Mouse (Mus musculus) heart, embryonic 13.5 days (tissue): Measurements from ENCODE around the gene Rbfox1. TPM values are rescaled to one million over a fixed set of nuclear protein-coding genes. Genes with fewer than 3 reads are reported as not detected.

Experiments
- ATAC-seq: fragments of 200-750 bp; cut with Nextera tagmentation; 2 replicates; pipeline ENCODE4 v1.8.0; 2017; ENCODE audit warnings: moderate TSS enrichment; ENCODE audit not compliant: insufficient number of reproducible peaks, low FRiP score, low TSS enrichment; ENCODE audit errors: extremely low read depth
- H3K27ac ChIP-seq: fragments of 300-500 bp; sonication (generic); replicated peaks from 2 replicates; pipeline ENCODE4 v1.5.1; 2015; ENCODE audit warnings: moderate library complexity, mild to moderate bottlenecking, inconsistent platforms
- H3K27me3 ChIP-seq: fragments of 300-500 bp; sonication (generic); replicated peaks from 2 replicates; pipeline ENCODE4 v1.6.1; 2015; ENCODE audit warnings: mild to moderate bottlenecking, inconsistent platforms
- H3K36me3 ChIP-seq: fragments of 300-500 bp; sonication (generic); 2 replicates; pipeline ENCODE4 v1.6.1; 2015; ENCODE audit warnings: mild to moderate bottlenecking, inconsistent platforms
- H3K4me1 ChIP-seq: fragments of 300-500 bp; sonication (generic); 2 replicates; pipeline ENCODE4 v1.6.1; 2015; ENCODE audit warnings: inconsistent platforms
- H3K4me2 ChIP-seq: fragments of 300-500 bp; sonication (generic); 2 replicates; pipeline ENCODE4 v1.6.1; 2015; ENCODE audit warnings: inconsistent platforms, mild to moderate bottlenecking, moderate library complexity
- H3K4me3 ChIP-seq: fragments of 300-500 bp; sonication (generic); 2 replicates; pipeline ENCODE4 v1.5.1; 2015; ENCODE audit warnings: moderate library complexity, mild to moderate bottlenecking, inconsistent platforms
- H3K9ac ChIP-seq: fragments of 300-500 bp; sonication (generic); 2 replicates; pipeline ENCODE4 v1.6.1; 2015; ENCODE audit warnings: inconsistent platforms, mild to moderate bottlenecking, moderate library complexity
- H3K9me3 ChIP-seq: fragments of 300-500 bp; sonication (generic); 2 replicates; pipeline ENCODE4 v1.6.1; 2016; ENCODE audit warnings: inconsistent platforms
- WGBS: fragments of 180-500 bp; shearing (Covaris S2); methylation state at CpG from one replicate; pipeline ENCODE4 v1.1.7; 2015; ENCODE audit warnings: mixed read lengths; 5-methylcytosine and 5-hydroxymethylcytosine counted together
- polyA plus RNA-seq: library from polyadenylated mRNA; unstranded; fragments of >200 nt; fragmentation: Nextera tagmentation; extraction: Ambion mirVana; gene quantifications from 2 replicates; pipeline ENCODE4 v1.2.1, GENCODE M21; 2015

The Rbfox1 gene
- polyA plus RNA-seq, 1 experiment from 2014 or later, result 2.8 TPM

GRCm38 (mm10) chr16:6303082-6303481, 417.9 kb downstream of the Rbfox1 start:
- H3K36me3 ChIP-seq, result no peaks in the 10 kb centered on the region
- H3K9me3 ChIP-seq, result no peaks in the 10 kb centered on the region
- no peak overlapping the region for H3K9ac ChIP-seq
- no peak for ATAC-seq
- H3K4me1 ChIP-seq, result no peaks in the 10 kb centered on the region
- no peak overlapping the region for H3K27ac ChIP-seq
- 51% methylated on average over 1 of the region's 1 CpGs for WGBS
- no peaks in the 10 kb centered on the region for H3K27me3 ChIP-seq
- H3K4me3 ChIP-seq, result no peak overlapping the region
- H3K4me2 ChIP-seq, result no peak overlapping the region

- Histone ChIP-seq H3K9me3 (no peaks in the 10 kb centered on the region), H3K4me2 (no peak overlapping the region), H3K27me3 (no peaks in the 10 kb centered on the region), H3K4me3 (no peak overlapping the region), H3K36me3 (no peaks in the 10 kb centered on the region), H3K4me1 (no peaks in the 10 kb centered on the region), H3K27ac (no peak overlapping the region), H3K9ac (no peak overlapping the region)
- no peak for ATAC-seq
Measured at GRCm38 (mm10) chr16:6309940-6310339, 424.8 kb downstream of the Rbfox1 start.

- Histone ChIP-seq H3K9me3 (no peaks in the 10 kb centered on the region), H3K4me3 (no peak overlapping the region), H3K9ac (no peak overlapping the region), H3K4me2 (no peak overlapping the region), H3K36me3 (no peaks in the 10 kb centered on the region), H3K4me1 (no peaks in the 10 kb centered on the region), H3K27ac (no peak overlapping the region), H3K27me3 (no peaks in the 10 kb centered on the region)
- no peak for ATAC-seq
- 79% methylated on average over 18 of the region's 18 CpGs for WGBS
Measured at GRCm38 (mm10) chr16:6310744-6311678, 425.9 kb downstream of the Rbfox1 start.

- no peak for ATAC-seq
- H3K9ac ChIP-seq, result no peak overlapping the region
- no peaks in the 10 kb centered on the region for H3K27me3 ChIP-seq
- no peaks in the 10 kb centered on the region for H3K36me3 ChIP-seq
- 69% methylated on average over 6 of the region's 6 CpGs for WGBS
- H3K4me1 ChIP-seq, result no peaks in the 10 kb centered on the region
- no peak overlapping the region for H3K4me3 ChIP-seq
- no peak overlapping the region for H3K4me2 ChIP-seq
- H3K27ac ChIP-seq, result no peak overlapping the region
- H3K9me3 ChIP-seq, result no peaks in the 10 kb centered on the region
Measured at GRCm38 (mm10) chr16:6313689-6314088, 428.5 kb downstream of the Rbfox1 start.

GRCm38 (mm10) chr16:6324832-6325231, 439.7 kb downstream of the Rbfox1 start:
- WGBS, result 10% methylated on average over 1 of the region's 1 CpGs
- no peak overlapping the region for H3K4me2 ChIP-seq
- ATAC-seq, result no peak
- no peaks in the 10 kb centered on the region for H3K27me3 ChIP-seq
- H3K27ac ChIP-seq, result no peak overlapping the region
- H3K4me3 ChIP-seq, result no peak overlapping the region
- no peaks in the 10 kb centered on the region for H3K36me3 ChIP-seq
- H3K4me1 ChIP-seq, result no peaks in the 10 kb centered on the region
- no peaks in the 10 kb centered on the region for H3K9me3 ChIP-seq
- no peak overlapping the region for H3K9ac ChIP-seq

GRCm38 (mm10) chr16:6331400-6331939, 446.3 kb downstream of the Rbfox1 start:
- WGBS, result 61% methylated on average over 10 of the region's 10 CpGs

GRCm38 (mm10) chr16:6333273-6333672, 448.1 kb downstream of the Rbfox1 start:
- 64% methylated on average over 2 of the region's 2 CpGs for WGBS
- H3K36me3 ChIP-seq, result no peaks in the 10 kb centered on the region
- H3K4me3 ChIP-seq, result no peak overlapping the region
- no peak for ATAC-seq
- no peak overlapping the region for H3K27ac ChIP-seq
- H3K4me1 ChIP-seq, result no peaks in the 10 kb centered on the region
- no peak overlapping the region for H3K9ac ChIP-seq
- no peaks in the 10 kb centered on the region; the same call in 1 of the 2 replicates for H3K9me3 ChIP-seq
- H3K4me2 ChIP-seq, result no peak overlapping the region
- no peaks in the 10 kb centered on the region for H3K27me3 ChIP-seq

More at GRCm38 (mm10) chr16:6331400-6331939, 446.3 kb downstream of the Rbfox1 start:
- Histone ChIP-seq H3K9ac (no peak overlapping the region), H3K36me3 (no peaks in the 10 kb centered on the region), H3K4me1 (no peaks in the 10 kb centered on the region), H3K27me3 (no peaks in the 10 kb centered on the region), H3K4me3 (no peak overlapping the region), H3K27ac (no peak overlapping the region), H3K9me3 (no peaks in the 10 kb centered on the region; the same call in 1 of the 2 replicates), H3K4me2 (no peak overlapping the region)
- ATAC-seq, result no peak

GRCm38 (mm10) chr16:6348103-6348502, 462.9 kb downstream of the Rbfox1 start:
- Histone ChIP-seq H3K27me3 (peaks cover 65% of the 10 kb centered on the region), H3K9me3 (no peaks in the 10 kb centered on the region), H3K27ac (no peak overlapping the region), H3K4me1 (peaks cover 11% of the 10 kb centered on the region), H3K9ac (no peak overlapping the region), H3K4me3 (peak overlapping the region; percentile 42; the same call in 1 of the 2 replicates), H3K36me3 (no peaks in the 10 kb centered on the region), H3K4me2 (peak overlapping the region; percentile 66)
- 30% methylated on average over 9 of the region's 9 CpGs for WGBS
- ATAC-seq, result no peak

- Histone ChIP-seq H3K4me1 (peaks cover 11% of the 10 kb centered on the region), H3K4me2 (peak overlapping the region; percentile 66), H3K9me3 (no peaks in the 10 kb centered on the region), H3K27me3 (peaks cover 67% of the 10 kb centered on the region), H3K9ac (peak overlapping the region; percentile 25; the same call in 1 of the 2 replicates), H3K36me3 (no peaks in the 10 kb centered on the region), H3K27ac (no peak overlapping the region), H3K4me3 (peak overlapping the region; percentile 42)
- 2% methylated on average over 41 of the region's 41 CpGs for WGBS
- ATAC-seq, result no peak
Measured at GRCm38 (mm10) chr16:6348581-6349241, 463.6 kb downstream of the Rbfox1 start.

GRCm38 (mm10) chr16:6349381-6349780, 464.2 kb downstream of the Rbfox1 start:
- ATAC-seq, result no peak
- H3K27ac ChIP-seq, result no peak overlapping the region
- peak overlapping the region; percentile 25; the same call in 1 of the 2 replicates for H3K9ac ChIP-seq
- H3K9me3 ChIP-seq, result no peaks in the 10 kb centered on the region
- WGBS, result 36% methylated on average over 16 of the region's 16 CpGs
- peaks cover 11% of the 10 kb centered on the region for H3K4me1 ChIP-seq
- H3K36me3 ChIP-seq, result no peaks in the 10 kb centered on the region
- peaks cover 67% of the 10 kb centered on the region for H3K27me3 ChIP-seq
- H3K4me3 ChIP-seq, result peak overlapping the region; percentile 42
- peak overlapping the region; percentile 66 for H3K4me2 ChIP-seq

- 79% methylated on average over 11 of the region's 11 CpGs for WGBS
- peaks cover 11% of the 10 kb centered on the region for H3K4me1 ChIP-seq
Measured at GRCm38 (mm10) chr16:6350256-6350655, 465.1 kb downstream of the Rbfox1 start.

More at GRCm38 (mm10) chr16:6350256-6350655, 465.1 kb downstream of the Rbfox1 start:
- H3K4me3 ChIP-seq, result no peak overlapping the region
- H3K27me3 ChIP-seq, result peaks cover 67% of the 10 kb centered on the region
- no peak overlapping the region for H3K4me2 ChIP-seq
- H3K27ac ChIP-seq, result no peak overlapping the region
- H3K9me3 ChIP-seq, result no peaks in the 10 kb centered on the region
- no peak overlapping the region for H3K9ac ChIP-seq
- ATAC-seq, result no peak
- H3K36me3 ChIP-seq, result no peaks in the 10 kb centered on the region
